Mouse (Mus musculus): Measurements from ENCODE around the gene Tmem179b.
"Not testable (repeated sequence)": the region's sequence is repeated elsewhere in the genome, so short reads cannot be mapped to it uniquely, and the experiment has no call there.

Tmem179b gene

GRCm38 (mm10) chr19:8728335-8729099 lies 45.8 kb downstream of the Tmem179b start:
- not testable (repeated sequence) for DNase-seq

DNA sequence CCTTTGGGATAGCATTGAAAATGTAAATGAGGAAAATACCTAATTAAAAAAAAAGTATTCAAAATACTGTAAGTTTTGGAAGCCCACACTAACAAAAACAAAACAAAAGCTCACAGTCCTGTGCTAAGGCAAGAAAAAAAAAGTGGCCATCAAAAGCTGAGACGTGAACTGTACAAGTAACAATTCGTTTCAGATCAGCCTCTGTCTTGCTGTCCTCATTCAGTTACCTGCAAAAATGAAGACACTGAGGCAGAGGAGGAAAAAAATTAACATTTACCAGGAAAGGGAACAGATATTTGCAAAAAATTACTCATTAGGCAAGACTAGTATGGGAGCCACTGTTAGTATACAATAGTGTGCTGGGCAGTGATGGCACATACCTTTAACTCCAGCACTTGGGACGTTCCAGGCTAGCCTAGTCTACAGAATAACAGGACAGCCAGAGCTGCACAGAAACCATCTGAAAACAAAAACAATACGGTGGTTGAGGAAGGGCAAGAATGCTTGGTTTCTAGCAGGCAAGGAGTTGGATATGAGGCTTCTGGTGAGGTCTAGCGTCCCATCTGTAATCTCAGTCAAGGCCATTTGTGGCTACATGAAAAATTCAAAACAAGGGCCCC lies 46.7 kb downstream of the Tmem179b start:
- DNase-seq, result no peak

DNA sequence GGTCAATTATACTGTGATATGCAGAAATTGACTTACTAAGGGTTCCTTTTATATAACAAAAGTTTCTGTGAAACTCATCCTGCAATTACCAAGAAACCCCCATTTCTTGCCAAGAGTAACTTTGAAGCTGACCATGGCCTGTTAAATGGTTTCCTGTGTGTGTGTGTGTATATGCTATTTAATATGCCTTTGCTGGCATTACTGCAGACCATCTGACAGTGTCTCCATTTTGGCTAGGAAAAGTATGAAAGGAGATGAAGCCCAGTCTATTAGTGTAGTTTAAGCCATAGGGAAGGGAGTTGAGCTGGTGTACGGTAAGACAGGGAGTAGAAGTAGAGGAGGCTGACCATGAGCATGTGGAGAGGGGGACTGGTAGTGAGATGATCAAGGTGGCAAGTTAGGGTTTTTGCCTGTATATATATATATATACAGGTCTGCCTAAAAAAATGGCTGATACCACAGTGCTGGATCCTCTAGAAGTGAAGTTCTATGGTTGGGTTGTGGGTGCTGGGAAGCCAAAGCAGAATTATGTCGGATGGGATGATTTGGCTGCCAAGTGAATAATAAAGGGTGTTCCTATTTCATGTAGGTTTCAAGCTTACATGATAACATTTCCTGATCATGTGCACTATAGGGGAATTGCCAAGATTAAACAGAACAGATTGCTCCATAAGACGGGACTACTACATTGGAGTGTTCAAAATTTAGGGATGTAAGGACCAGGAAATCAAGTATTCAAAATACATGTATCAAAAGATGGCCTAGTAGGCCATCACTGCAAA lies 47.5 kb downstream of the Tmem179b start:
- no peak for DNase-seq

GRCm38 (mm10) chr19:8725081-8725613 lies 49.1 kb downstream of the Tmem179b start:
- no peak for DNase-seq

- DNase-seq, result no peak
These were observed 49.9 kb downstream of the Tmem179b start for GRCm38 (mm10) chr19:8724392-8724791.

DNA sequence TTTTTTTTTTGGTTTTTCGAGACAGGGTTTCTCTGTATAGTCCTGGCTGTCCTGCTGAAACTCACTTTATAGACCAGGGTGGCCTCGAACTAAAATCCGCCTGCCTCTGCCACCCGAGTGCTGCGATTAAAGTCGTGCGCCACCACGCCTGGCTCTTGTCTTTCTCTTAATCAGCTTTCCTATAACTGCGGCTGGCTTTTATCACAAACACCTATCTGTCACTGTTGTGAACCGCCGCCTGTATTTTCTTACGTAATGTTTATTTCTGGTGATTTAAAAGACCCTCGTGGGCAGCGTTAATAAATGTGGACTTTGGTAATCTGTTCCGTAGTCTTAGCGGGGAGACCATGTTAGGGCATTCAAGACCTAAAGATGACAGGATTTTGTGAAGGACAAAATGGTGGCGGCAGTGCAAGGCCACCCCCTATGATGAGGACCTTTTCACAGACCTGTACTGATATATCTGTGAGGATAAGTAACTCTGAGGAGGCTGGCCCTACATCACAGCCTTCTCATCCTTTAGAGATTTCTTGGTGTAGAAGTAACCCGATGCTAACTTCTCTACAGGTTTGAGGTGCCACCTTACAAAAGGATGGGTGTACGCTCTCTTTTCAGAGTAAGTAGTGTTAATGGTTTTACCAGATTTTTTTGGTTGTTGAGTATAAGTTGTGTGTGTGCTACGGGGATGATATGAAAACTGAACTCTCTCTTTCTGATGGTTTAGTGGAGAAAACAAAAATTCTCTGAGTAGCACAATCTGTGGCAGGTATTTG lies 50.5 kb downstream of the Tmem179b start:
- DNase-seq, result peak; percentile 40 to 46

DNA sequence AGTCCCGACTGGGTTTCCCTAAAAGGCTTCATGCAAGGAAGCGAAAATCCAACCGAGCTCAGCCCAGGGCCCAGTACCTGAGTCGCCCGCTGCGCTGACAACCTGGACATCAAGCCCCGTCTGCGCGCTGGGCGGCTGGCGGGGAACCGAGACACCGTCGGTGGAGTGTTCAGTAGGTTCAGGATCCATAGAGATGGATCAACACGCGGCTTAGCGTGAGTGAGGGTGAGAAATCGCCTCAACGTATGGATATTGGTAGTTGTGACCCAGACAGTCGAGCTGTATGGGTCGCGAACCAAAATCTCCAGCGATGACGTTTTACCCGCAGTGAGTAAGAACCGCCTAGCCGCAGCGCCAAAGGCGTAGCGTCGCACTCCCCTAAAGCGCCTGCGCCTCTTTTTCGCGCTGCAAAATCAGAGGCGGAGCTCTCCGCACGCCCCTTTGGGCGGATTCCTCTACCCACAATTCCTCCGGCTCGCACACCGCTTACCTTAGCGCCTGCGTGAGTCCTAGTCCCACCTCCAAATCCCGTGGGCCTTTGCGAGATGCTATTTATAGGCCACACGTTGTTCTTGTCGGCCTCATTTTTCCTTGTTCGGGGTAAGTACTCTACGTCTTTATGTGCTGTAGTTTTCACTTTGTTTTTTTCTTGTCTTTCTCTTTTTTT lies 51.2 kb downstream of the Tmem179b start, which contains the start of gene Slc3a2:
Gene Slc3a2, minus strand, starts transcription at position 463 of the 667 bp plus-strand sequence.
- DNase-seq, result peak; percentile 94 to 97

DNA sequence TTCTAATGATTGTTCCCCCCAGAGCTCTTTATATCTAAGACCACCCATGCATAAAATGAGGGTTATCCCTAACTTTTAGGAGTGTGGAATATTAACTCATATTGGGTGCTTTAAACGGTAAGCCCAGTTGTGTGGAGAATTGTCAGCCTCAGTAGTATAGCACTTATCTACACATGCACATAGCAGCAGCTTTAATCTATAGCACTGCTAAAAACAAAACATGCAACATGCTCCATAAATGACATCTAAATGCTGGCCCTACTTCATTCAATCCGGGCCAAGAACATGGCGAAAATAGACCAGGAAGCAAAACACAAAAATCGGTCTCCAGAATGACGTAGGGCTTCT lies 51.7 kb downstream of the Tmem179b start:
- DNase-seq, result no peak
